Mouse (Mus musculus): Measurements from ENCODE around the gene Cep170. TPM values are rescaled to one million over a fixed set of nuclear protein-coding genes. Genes with fewer than 3 reads are reported as not detected.

Cep170 gene
- polyA plus RNA-seq, 1 experiment from 2014 or later: 141 TPM

DNA sequence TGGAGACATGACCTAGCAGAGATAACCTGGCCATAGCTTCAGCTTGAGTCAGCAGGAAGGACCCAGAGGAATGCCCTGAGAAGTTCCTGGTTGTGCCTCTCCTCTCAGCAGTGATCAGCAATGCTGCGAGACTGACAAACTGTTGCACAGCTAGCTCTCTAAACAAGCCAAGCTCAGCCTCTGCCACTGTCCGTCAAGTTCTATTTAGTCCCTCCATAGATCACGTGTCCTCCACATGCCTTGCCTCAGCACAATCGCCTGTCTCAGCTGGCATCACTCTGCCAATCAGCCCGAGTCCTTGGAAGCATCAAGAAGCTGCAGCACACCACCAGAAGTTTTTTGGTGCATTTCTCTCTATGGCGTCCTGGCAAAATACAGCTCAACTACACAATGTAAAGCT lies 21.0 kb upstream of the Cep170 start:
- no peaks in the 10 kb centered on the region for H3K27me3 ChIP-seq
- 46% methylated on average over 6 of the region's 6 CpGs for WGBS
- ATAC-seq (replicated peaks): no peak; the same call in 1 of the 2 replicates
- no peak overlapping the region for H3K9ac ChIP-seq (replicated peaks)
- 0 out of 2 replicates have a peak overlapping the region, but pooled peaks have one; percentile 49 for H3K4me2 ChIP-seq (replicated peaks)
- peaks cover 9% of the 10 kb centered on the region for H3K4me1 ChIP-seq
- H3K36me3 ChIP-seq: no peaks in the 10 kb centered on the region; the same call in 1 of the 2 replicates
- H3K9me3 ChIP-seq: no peaks in the 10 kb centered on the region
- H3K4me3 ChIP-seq: no peak overlapping the region
- H3K27ac ChIP-seq (replicated peaks): no peak overlapping the region

DNA sequence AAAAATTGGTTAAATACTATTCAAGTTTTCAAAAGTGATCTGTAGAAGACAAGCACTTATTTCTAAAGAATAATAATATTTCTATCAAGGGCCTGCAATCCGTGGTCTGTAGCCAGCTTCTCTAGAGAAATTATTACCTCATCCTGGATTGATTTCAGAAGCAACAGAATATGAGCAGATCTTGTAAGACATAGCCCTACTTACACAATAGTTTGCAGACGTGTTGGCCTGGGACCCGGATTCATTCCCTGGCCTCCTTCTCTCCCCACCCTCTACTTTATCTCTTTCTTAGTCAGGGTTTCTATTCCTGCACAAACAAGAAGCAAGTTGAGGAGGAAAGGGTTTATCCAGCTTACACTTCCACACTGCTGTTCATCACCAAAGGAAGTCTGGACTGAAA lies 20.1 kb upstream of the Cep170 start:
- Histone ChIP-seq H3K4me3 (no peak overlapping the region), H3K36me3 (no peaks in the 10 kb centered on the region; the same call in 1 of the 2 replicates), H3K27ac (replicated peaks) (no peak overlapping the region), H3K4me2 (replicated peaks) (no peak overlapping the region), H3K27me3 (no peaks in the 10 kb centered on the region), H3K4me1 (peaks cover 9% of the 10 kb centered on the region), H3K9me3 (no peaks in the 10 kb centered on the region), H3K9ac (replicated peaks) (no peak overlapping the region)
- ATAC-seq (replicated peaks): no peak
- 82% methylated on average over 3 of the region's 3 CpGs for WGBS

DNA sequence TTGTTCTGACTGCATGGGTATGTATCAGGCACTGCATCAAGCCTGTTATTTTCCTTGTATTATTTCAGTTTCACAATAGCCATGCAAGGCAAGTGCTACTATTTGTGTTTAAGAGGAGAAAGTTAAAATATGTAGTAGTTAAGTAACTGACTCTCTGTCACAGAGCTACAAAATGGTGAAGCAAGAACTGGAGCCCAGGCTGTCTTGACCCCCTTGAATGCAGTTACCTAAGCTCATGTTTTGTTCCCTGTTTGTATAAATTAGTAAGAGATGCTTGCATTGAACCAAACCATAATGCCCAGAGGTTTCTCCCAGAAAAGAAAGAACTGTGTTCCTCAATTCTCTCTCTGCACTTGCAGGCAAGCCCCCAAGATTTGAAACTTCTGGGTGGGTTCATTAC lies 19.4 kb upstream of the Cep170 start:
- Histone ChIP-seq H3K27me3 (no peaks in the 10 kb centered on the region), H3K27ac (replicated peaks) (no peak overlapping the region), H3K36me3 (no peaks in the 10 kb centered on the region; the same call in 1 of the 2 replicates), H3K4me2 (replicated peaks) (no peak overlapping the region), H3K9me3 (no peaks in the 10 kb centered on the region), H3K4me3 (no peak overlapping the region), H3K9ac (replicated peaks) (no peak overlapping the region), H3K4me1 (peaks cover 9% of the 10 kb centered on the region)
- ATAC-seq (replicated peaks): no peak

DNA sequence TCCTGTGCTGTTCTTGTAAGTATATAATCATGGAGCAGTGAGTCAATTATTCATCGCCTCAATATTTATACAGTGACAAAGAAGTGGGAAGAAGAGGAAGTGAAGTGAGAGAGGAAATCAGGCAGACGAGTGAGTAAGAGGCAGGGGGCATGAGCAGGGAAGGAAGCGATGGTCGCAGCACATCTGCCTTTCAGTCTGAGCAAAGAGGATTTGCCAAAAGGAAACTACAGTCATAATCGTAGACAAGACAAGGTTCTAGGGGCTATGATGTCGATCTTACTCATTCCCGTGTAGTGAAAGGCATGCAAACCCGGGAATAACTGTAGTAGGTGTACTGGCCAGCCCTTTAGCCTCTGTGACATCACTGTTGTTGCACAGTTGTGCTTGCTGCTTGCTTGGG lies 18.7 kb upstream of the Cep170 start:
- no peak overlapping the region for H3K9ac ChIP-seq (replicated peaks)
- no peaks in the 10 kb centered on the region; the same call in 1 of the 2 replicates for H3K36me3 ChIP-seq
- no peaks in the 10 kb centered on the region for H3K9me3 ChIP-seq
- 85% methylated on average over 8 of the region's 8 CpGs for WGBS
- no peak overlapping the region for H3K4me3 ChIP-seq
- peaks cover 9% of the 10 kb centered on the region for H3K4me1 ChIP-seq
- ATAC-seq (replicated peaks): no peak
- no peak overlapping the region for H3K4me2 ChIP-seq (replicated peaks)
- H3K27me3 ChIP-seq: no peaks in the 10 kb centered on the region
- no peak overlapping the region for H3K27ac ChIP-seq (replicated peaks)

DNA sequence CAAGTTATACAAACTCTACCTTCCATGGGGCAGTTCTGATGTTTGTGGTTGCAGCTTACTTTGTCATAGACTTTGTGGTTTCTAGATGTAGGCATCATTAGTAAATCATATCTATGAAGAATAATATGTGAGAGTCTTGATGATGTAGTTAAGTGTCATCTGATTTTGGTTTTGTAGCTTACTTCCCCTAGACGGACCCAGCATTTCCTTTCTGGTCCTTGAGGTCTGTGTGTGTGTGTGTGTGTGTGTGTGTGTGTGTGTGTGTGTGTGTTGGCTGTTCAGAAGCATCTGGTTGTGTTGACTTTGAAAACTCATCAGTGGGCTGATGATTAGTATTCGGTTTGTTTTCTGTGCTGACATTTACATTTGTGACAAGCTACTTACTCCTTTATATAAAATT lies 18.2 kb upstream of the Cep170 start:
- Histone ChIP-seq H3K4me2 (replicated peaks) (no peak overlapping the region), H3K27ac (replicated peaks) (no peak overlapping the region), H3K9me3 (no peaks in the 10 kb centered on the region), H3K4me1 (peaks cover 9% of the 10 kb centered on the region), H3K36me3 (no peaks in the 10 kb centered on the region; the same call in 1 of the 2 replicates), H3K9ac (replicated peaks) (no peak overlapping the region), H3K27me3 (no peaks in the 10 kb centered on the region), H3K4me3 (no peak overlapping the region)
- 92% methylated on average over 2 of the region's 2 CpGs for WGBS
- ATAC-seq (replicated peaks): no peak

DNA sequence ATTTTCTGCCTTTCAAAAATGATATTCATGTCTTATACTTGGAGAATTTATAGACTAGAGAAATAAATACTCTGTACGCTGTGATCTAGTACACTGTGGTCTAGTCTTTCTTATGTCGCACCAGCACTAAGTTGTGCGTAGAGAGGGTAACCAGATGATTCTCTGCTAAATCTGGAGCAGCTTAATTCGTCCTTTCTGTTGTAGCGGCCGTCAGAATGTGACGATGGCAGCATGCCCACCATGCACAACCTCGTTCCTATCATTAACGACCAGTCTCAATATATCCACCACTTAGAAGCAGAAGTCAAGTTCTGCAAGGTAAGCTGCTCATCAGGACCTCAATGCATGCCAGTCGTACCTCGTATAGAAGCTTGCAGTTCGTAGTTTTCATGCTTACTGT lies 14.8 kb upstream of the Cep170 start:
- Histone ChIP-seq H3K4me1 (no peaks in the 10 kb centered on the region), H3K9ac (replicated peaks) (no peak overlapping the region), H3K4me2 (replicated peaks) (no peak overlapping the region), H3K4me3 (no peak overlapping the region), H3K27me3 (no peaks in the 10 kb centered on the region), H3K27ac (replicated peaks) (no peak overlapping the region), H3K36me3 (no peaks in the 10 kb centered on the region; the same call in 1 of the 2 replicates), H3K9me3 (no peaks in the 10 kb centered on the region)
- no peak for ATAC-seq (replicated peaks)
- WGBS: 80% methylated on average over 12 of the region's 12 CpGs

GRCm38 (mm10) chr1:176827945-176828485 lies 14.1 kb upstream of the Cep170 start:
- Histone ChIP-seq H3K4me2 (replicated peaks) (no peak overlapping the region), H3K36me3 (no peaks in the 10 kb centered on the region; the same call in 1 of the 2 replicates), H3K27me3 (no peaks in the 10 kb centered on the region), H3K4me1 (no peaks in the 10 kb centered on the region), H3K27ac (replicated peaks) (no peak overlapping the region), H3K9me3 (no peaks in the 10 kb centered on the region), H3K4me3 (no peak overlapping the region), H3K9ac (replicated peaks) (no peak overlapping the region)
- no peak for ATAC-seq (replicated peaks)
- WGBS: 66% methylated on average over 5 of the region's 5 CpGs

- no peaks in the 10 kb centered on the region for H3K9me3 ChIP-seq
- no peak for ATAC-seq (replicated peaks)
- no peaks in the 10 kb centered on the region; the same call in 1 of the 2 replicates for H3K36me3 ChIP-seq
- no peaks in the 10 kb centered on the region for H3K4me1 ChIP-seq
- H3K4me2 ChIP-seq (replicated peaks): no peak overlapping the region
- H3K9ac ChIP-seq (replicated peaks): no peak overlapping the region
- no peak overlapping the region for H3K4me3 ChIP-seq
- WGBS: 79% methylated on average over 4 of the region's 4 CpGs
- H3K27me3 ChIP-seq: no peaks in the 10 kb centered on the region
- no peak overlapping the region for H3K27ac ChIP-seq (replicated peaks)
These were observed 13.5 kb upstream of the Cep170 start for GRCm38 (mm10) chr1:176827365-176827764.

- H3K27ac ChIP-seq (replicated peaks): no peak overlapping the region
- H3K36me3 ChIP-seq: no peaks in the 10 kb centered on the region; the same call in 1 of the 2 replicates
- no peak overlapping the region for H3K9ac ChIP-seq (replicated peaks)
- H3K27me3 ChIP-seq: no peaks in the 10 kb centered on the region
- H3K4me2 ChIP-seq (replicated peaks): no peak overlapping the region
- no peak for ATAC-seq (replicated peaks)
- no peaks in the 10 kb centered on the region for H3K9me3 ChIP-seq
- H3K4me1 ChIP-seq: peaks cover 1% of the 10 kb centered on the region; the same call in 1 of the 2 replicates
- WGBS: 92% methylated on average over 4 of the region's 4 CpGs
- H3K4me3 ChIP-seq: no peak overlapping the region
These were observed 13.1 kb upstream of the Cep170 start for GRCm38 (mm10) chr1:176826931-176827330.

DNA sequence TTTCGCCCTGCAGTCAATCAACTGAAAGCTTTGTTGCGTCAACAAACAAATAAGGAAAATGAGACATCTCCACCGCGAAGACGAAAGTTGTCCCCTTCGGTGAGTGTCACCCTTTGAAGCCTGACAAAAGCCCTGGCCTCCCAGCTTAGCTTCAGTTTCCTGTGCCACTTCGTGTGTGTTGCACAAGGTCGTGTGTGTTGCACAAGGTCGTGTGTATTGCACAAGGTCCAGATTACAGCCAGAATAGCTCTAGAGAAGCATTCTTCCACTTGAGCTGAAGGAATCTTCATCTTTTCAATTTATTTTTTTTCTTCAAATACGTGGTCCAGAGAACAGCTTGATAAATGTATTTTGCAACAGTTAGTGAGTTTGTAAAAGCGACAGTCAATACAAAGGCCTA lies 12.3 kb upstream of the Cep170 start:
- Histone ChIP-seq H3K9ac (replicated peaks) (no peak overlapping the region), H3K36me3 (no peaks in the 10 kb centered on the region; the same call in 1 of the 2 replicates), H3K27me3 (no peaks in the 10 kb centered on the region), H3K9me3 (no peaks in the 10 kb centered on the region), H3K4me2 (replicated peaks) (no peak overlapping the region), H3K27ac (replicated peaks) (no peak overlapping the region), H3K4me1 (peaks cover 3% of the 10 kb centered on the region; the same call in 1 of the 2 replicates), H3K4me3 (no peak overlapping the region)
- no peak for ATAC-seq (replicated peaks)
- WGBS: 87% methylated on average over 11 of the region's 11 CpGs

DNA sequence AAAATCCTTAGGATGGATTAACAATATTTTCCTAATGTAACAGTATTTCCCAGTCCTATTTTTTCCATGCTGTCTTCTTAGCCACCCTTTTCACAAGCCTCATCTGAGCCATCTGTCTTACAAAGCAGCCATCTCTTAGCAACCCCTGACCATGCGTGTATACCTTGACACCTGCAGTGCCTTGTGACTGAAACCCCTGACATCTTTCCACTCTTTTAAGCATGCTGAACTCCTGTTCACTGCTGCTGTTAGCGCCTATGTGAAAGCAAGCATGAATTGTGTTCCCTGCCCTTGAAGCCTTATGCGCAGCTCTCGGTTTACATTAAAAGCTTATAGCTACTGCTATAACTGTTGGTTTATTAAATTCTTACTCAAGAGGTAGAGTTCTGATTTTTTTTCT lies 11.2 kb upstream of the Cep170 start:
- Histone ChIP-seq H3K4me3 (no peak overlapping the region), H3K4me2 (replicated peaks) (no peak overlapping the region), H3K9ac (replicated peaks) (no peak overlapping the region), H3K36me3 (no peaks in the 10 kb centered on the region), H3K27ac (replicated peaks) (no peak overlapping the region), H3K27me3 (no peaks in the 10 kb centered on the region), H3K9me3 (no peaks in the 10 kb centered on the region), H3K4me1 (peaks cover 3% of the 10 kb centered on the region; the same call in 1 of the 2 replicates)
- 77% methylated on average over 4 of the region's 4 CpGs for WGBS
- ATAC-seq (replicated peaks): no peak

GRCm38 (mm10) chr1:176824611-176825010 lies 10.7 kb upstream of the Cep170 start:
- H3K9me3 ChIP-seq: no peaks in the 10 kb centered on the region
- H3K9ac ChIP-seq (replicated peaks): no peak overlapping the region
- ATAC-seq (replicated peaks): no peak
- H3K4me3 ChIP-seq: no peak overlapping the region
- H3K4me2 ChIP-seq (replicated peaks): no peak overlapping the region
- no peaks in the 10 kb centered on the region for H3K27me3 ChIP-seq
- H3K4me1 ChIP-seq: peaks cover 3% of the 10 kb centered on the region; the same call in 1 of the 2 replicates
- WGBS: 80% methylated on average over 6 of the region's 6 CpGs
- H3K27ac ChIP-seq (replicated peaks): no peak overlapping the region
- H3K36me3 ChIP-seq: no peaks in the 10 kb centered on the region

DNA sequence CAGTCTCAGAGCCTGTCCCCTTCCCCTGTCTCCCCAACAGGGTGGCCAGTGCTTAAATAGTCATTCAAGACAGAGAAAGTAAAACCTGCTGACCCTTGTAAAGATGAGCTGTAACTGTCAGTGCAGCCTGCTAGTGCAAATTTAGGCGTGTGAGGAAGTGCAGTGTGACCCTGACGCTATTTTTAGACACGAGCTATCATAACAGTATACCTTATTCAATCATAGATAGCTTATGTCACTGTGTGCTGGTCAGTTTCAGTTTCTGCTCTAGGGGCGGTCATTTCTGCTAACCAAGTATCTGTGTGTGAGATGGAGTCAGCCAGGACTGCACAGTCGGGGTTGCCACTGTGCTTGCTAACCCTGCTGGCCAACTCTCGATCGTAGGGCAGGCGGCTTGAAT lies 10.0 kb upstream of the Cep170 start:
- no peaks in the 10 kb centered on the region for H3K36me3 ChIP-seq
- no peaks in the 10 kb centered on the region for H3K27me3 ChIP-seq
- 91% methylated on average over 8 of the region's 8 CpGs for WGBS

More for the DNA sequence above, 10.0 kb upstream of the Cep170 start:
- no peak overlapping the region for H3K4me3 ChIP-seq
- H3K9me3 ChIP-seq: no peaks in the 10 kb centered on the region
- peaks cover 3% of the 10 kb centered on the region; the same call in 1 of the 2 replicates for H3K4me1 ChIP-seq
- H3K27ac ChIP-seq (replicated peaks): no peak overlapping the region
- no peak overlapping the region for H3K4me2 ChIP-seq (replicated peaks)
- H3K9ac ChIP-seq (replicated peaks): no peak overlapping the region
- ATAC-seq (replicated peaks): no peak

Measured in forebrain, embryonic 15.5 days (tissue).